Mouse (Mus musculus): Measurements from ENCODE around the gene Olfr1123. TPM values are rescaled to one million over a fixed set of nuclear protein-coding genes. Genes with fewer than 3 reads are reported as not detected.
"Not testable (repeated sequence)": the region's sequence is repeated elsewhere in the genome, so short reads cannot be mapped to it uniquely, and the experiment has no call there.

The Olfr1123 gene
- polyA plus RNA-seq (2012): not detected in 2 replicates

GRCm38 (mm10) chr2:87416335-87416734 is at the start of gene Olfr1123:
Gene Olfr1123 (plus strand): TSS chr2:87416635.
- TF ChIP-seq GATA1 (IDR thresholded peaks at IDR 0.05; ENCODE audit: low read length): no peak
- no peak for TF ChIP-seq TAL1 (IDR thresholded peaks at IDR 0.05; ENCODE audit: low read length)
- H3K9me3 ChIP-seq (ENCODE audit: control insufficient read depth, low read length): no peaks in the 10 kb centered on the region
- H3K4me3 ChIP-seq (replicated peaks): no peak within 1 kb of the TSS
- H3K27me3 ChIP-seq (ENCODE audit: control insufficient read depth): no peaks in the 10 kb centered on the region
- H3K36me3 ChIP-seq (ENCODE audit: control insufficient read depth): no peaks in the 10 kb centered on the region
- no peaks in the 10 kb centered on the region for H3K4me1 ChIP-seq (ENCODE audit: control insufficient read depth)

GRCm38 (mm10) chr2:87369595-87369994 is 46.8 kb upstream of the Olfr1123 start, which contains the start of gene Olfr1121:
Gene Olfr1121 (plus strand): TSS chr2:87369895.
- Histone ChIP-seq H3K4me1 (ENCODE audit: control insufficient read depth) (no peaks in the 10 kb centered on the region), H3K27me3 (ENCODE audit: control insufficient read depth) (no peaks in the 10 kb centered on the region), H3K36me3 (ENCODE audit: control insufficient read depth) (no peaks in the 10 kb centered on the region), H3K9me3 (ENCODE audit: control insufficient read depth, low read length) (no peaks in the 10 kb centered on the region), H3K4me3 (replicated peaks) (no peak within 1 kb of the TSS)
- TF ChIP-seq GATA1 (IDR thresholded peaks at IDR 0.05; ENCODE audit: low read length) (no peak), TAL1 (IDR thresholded peaks at IDR 0.05; ENCODE audit: low read length) (no peak)

GRCm38 (mm10) chr2:87371726-87372125 is 44.7 kb upstream of the Olfr1123 start:
- Histone ChIP-seq H3K36me3 (ENCODE audit: control insufficient read depth) (no peaks in the 10 kb centered on the region), H3K9me3 (ENCODE audit: control insufficient read depth, low read length) (no peaks in the 10 kb centered on the region), H3K27me3 (ENCODE audit: control insufficient read depth) (no peaks in the 10 kb centered on the region), H3K4me3 (replicated peaks) (no peak overlapping the region), H3K4me1 (ENCODE audit: control insufficient read depth) (no peaks in the 10 kb centered on the region)
- TF ChIP-seq TAL1 (IDR thresholded peaks at IDR 0.05; ENCODE audit: low read length) (no peak), GATA1 (IDR thresholded peaks at IDR 0.05; ENCODE audit: low read length) (no peak)

- H3K36me3 ChIP-seq (ENCODE audit: control insufficient read depth): no peaks in the 10 kb centered on the region
- H3K9me3 ChIP-seq (ENCODE audit: control insufficient read depth, low read length): peaks cover 2% of the 10 kb centered on the region; the same call in 1 of the 2 replicates
- TF ChIP-seq GATA1 (IDR thresholded peaks at IDR 0.05; ENCODE audit: low read length) (no peak), TAL1 (IDR thresholded peaks at IDR 0.05; ENCODE audit: low read length) (no peak)
- no peaks in the 10 kb centered on the region for H3K27me3 ChIP-seq (ENCODE audit: control insufficient read depth)
- H3K4me1 ChIP-seq (ENCODE audit: control insufficient read depth): no peaks in the 10 kb centered on the region
- no peak overlapping the region for H3K4me3 ChIP-seq (replicated peaks)
Observed at GRCm38 (mm10) chr2:87383935-87384334, 32.5 kb upstream of the Olfr1123 start.

GRCm38 (mm10) chr2:87385549-87385948 is 30.9 kb upstream of the Olfr1123 start, which contains the start of gene Olfr1122:
Gene Olfr1122 (plus strand): TSS chr2:87385849.
- no peaks in the 10 kb centered on the region for H3K27me3 ChIP-seq (ENCODE audit: control insufficient read depth)
- H3K4me1 ChIP-seq (ENCODE audit: control insufficient read depth): no peaks in the 10 kb centered on the region
- no peaks in the 10 kb centered on the region for H3K36me3 ChIP-seq (ENCODE audit: control insufficient read depth)
- H3K9me3 ChIP-seq (ENCODE audit: control insufficient read depth, low read length): peaks cover 2% of the 10 kb centered on the region; the same call in 1 of the 2 replicates
- TF ChIP-seq TAL1 (IDR thresholded peaks at IDR 0.05; ENCODE audit: low read length) (no peak), GATA1 (IDR thresholded peaks at IDR 0.05; ENCODE audit: low read length) (no peak)
- H3K4me3 ChIP-seq (replicated peaks): no peak within 1 kb of the TSS

- H3K9me3 ChIP-seq (ENCODE audit: control insufficient read depth, low read length); H3K4me1 ChIP-seq (ENCODE audit: control insufficient read depth); H3K4me3 ChIP-seq (replicated peaks); H3K36me3 ChIP-seq (ENCODE audit: control insufficient read depth); H3K27me3 ChIP-seq (ENCODE audit: control insufficient read depth): not testable (repeated sequence)
Observed at GRCm38 (mm10) chr2:87393605-87394004, 22.8 kb upstream of the Olfr1123 start.

GRCm38 (mm10) chr2:87394686-87395085 is 21.7 kb upstream of the Olfr1123 start:
- H3K4me1 ChIP-seq (ENCODE audit: control insufficient read depth); H3K27me3 ChIP-seq (ENCODE audit: control insufficient read depth); H3K36me3 ChIP-seq (ENCODE audit: control insufficient read depth); H3K4me3 ChIP-seq (replicated peaks); H3K9me3 ChIP-seq (ENCODE audit: control insufficient read depth, low read length): not testable (repeated sequence)

GRCm38 (mm10) chr2:87429975-87430374 is 13.5 kb downstream of the Olfr1123 start, which contains the start of gene Olfr1124:
Gene Olfr1124 (plus strand): TSS chr2:87430275.
- TF ChIP-seq TAL1 (IDR thresholded peaks at IDR 0.05; ENCODE audit: low read length) (no peak), GATA1 (IDR thresholded peaks at IDR 0.05; ENCODE audit: low read length) (no peak)
- H3K36me3 ChIP-seq (ENCODE audit: control insufficient read depth): no peaks in the 10 kb centered on the region
- H3K27me3 ChIP-seq (ENCODE audit: control insufficient read depth): no peaks in the 10 kb centered on the region
- H3K9me3 ChIP-seq (ENCODE audit: control insufficient read depth, low read length): no peaks in the 10 kb centered on the region
- no peak within 1 kb of the TSS for H3K4me3 ChIP-seq (replicated peaks)
- H3K4me1 ChIP-seq (ENCODE audit: control insufficient read depth): no peaks in the 10 kb centered on the region

- H3K4me1 ChIP-seq (ENCODE audit: control insufficient read depth): no peaks in the 10 kb centered on the region
- H3K4me3 ChIP-seq (replicated peaks): no peak overlapping the region
- H3K9me3 ChIP-seq (ENCODE audit: control insufficient read depth, low read length): peaks cover 7% of the 10 kb centered on the region
- H3K36me3 ChIP-seq (ENCODE audit: control insufficient read depth): no peaks in the 10 kb centered on the region
- no peak for TF ChIP-seq GATA1 (IDR thresholded peaks at IDR 0.05; ENCODE audit: low read length)
- TF ChIP-seq TAL1 (IDR thresholded peaks at IDR 0.05; ENCODE audit: low read length): no peak
- no peaks in the 10 kb centered on the region for H3K27me3 ChIP-seq (ENCODE audit: control insufficient read depth)
Observed at GRCm38 (mm10) chr2:87437731-87438130, 21.3 kb downstream of the Olfr1123 start.

- no peaks in the 10 kb centered on the region for H3K4me1 ChIP-seq (ENCODE audit: control insufficient read depth)
- no peaks in the 10 kb centered on the region for H3K36me3 ChIP-seq (ENCODE audit: control insufficient read depth)
- no peaks in the 10 kb centered on the region for H3K27me3 ChIP-seq (ENCODE audit: control insufficient read depth)
- H3K4me3 ChIP-seq (replicated peaks): no peak within 1 kb of the TSS
- TF ChIP-seq GATA1 (IDR thresholded peaks at IDR 0.05; ENCODE audit: low read length): no peak
- no peak for TF ChIP-seq TAL1 (IDR thresholded peaks at IDR 0.05; ENCODE audit: low read length)
- no peaks in the 10 kb centered on the region for H3K9me3 ChIP-seq (ENCODE audit: control insufficient read depth, low read length)
Observed at GRCm38 (mm10) chr2:87453662-87454061, 37.2 kb downstream of the Olfr1123 start, which contains the start of gene Olfr1126. Gene Olfr1126 (plus strand): TSS chr2:87453962.

Measured in erythroblast, embryonic 14.5 days (primary cell).